Mouse (Mus musculus) lung, postnatal 4 days (tissue): ENCODE data around the gene Slc44a4.

Source experiments
- DNase-seq, 2 experiments: peaks; one replicate each; pipeline ENCODE4 v3.0.0; 2021

Slc44a4 gene

GRCm38 (mm10) chr17:34913930-34914665 lies at the start of gene Slc44a4:
Gene Slc44a4 (plus strand): TSS chr17:34914466.
- no peak for DNase-seq

- DNase-seq, result no peak
Observed at GRCm38 (mm10) chr17:34865981-34866380, 48.3 kb upstream of the Slc44a4 start.

- no peak for DNase-seq
Observed at GRCm38 (mm10) chr17:34874321-34874720, 39.9 kb upstream of the Slc44a4 start.

- DNase-seq, result no peak
Observed at GRCm38 (mm10) chr17:34879336-34879879, 34.9 kb upstream of the Slc44a4 start, which contains the start of gene Zbtb12. Gene Zbtb12 (plus strand): TSS chr17:34879483.

GRCm38 (mm10) chr17:34881166-34881565 lies 33.1 kb upstream of the Slc44a4 start:
- no peak for DNase-seq

- no peak for DNase-seq
Observed at GRCm38 (mm10) chr17:34881683-34882310, 32.5 kb upstream of the Slc44a4 start, which contains the start of gene Gm20547. Gene Gm20547 (minus strand): TSS chr17:34882042.

GRCm38 (mm10) chr17:34883332-34883731 lies 30.9 kb upstream of the Slc44a4 start:
- DNase-seq, result no peak

- no peak for DNase-seq
Observed at GRCm38 (mm10) chr17:34884704-34885103, 29.6 kb upstream of the Slc44a4 start.

GRCm38 (mm10) chr17:34885615-34886014 lies 28.7 kb upstream of the Slc44a4 start:
- DNase-seq, result no peak

GRCm38 (mm10) chr17:34887942-34888341 lies 26.3 kb upstream of the Slc44a4 start:
- no peak for DNase-seq

- DNase-seq, result no peak
Observed at GRCm38 (mm10) chr17:34890074-34890743, 24.1 kb upstream of the Slc44a4 start.

GRCm38 (mm10) chr17:34891377-34891776 lies 22.9 kb upstream of the Slc44a4 start:
- no peak for DNase-seq

- DNase-seq, result no peak
Observed at GRCm38 (mm10) chr17:34893072-34893824, 21.0 kb upstream of the Slc44a4 start.

GRCm38 (mm10) chr17:34894074-34894597 lies 20.1 kb upstream of the Slc44a4 start:
- peak; percentile 95 to 97 for DNase-seq

- DNase-seq, result peak; percentile 53 to 64
Observed at GRCm38 (mm10) chr17:34894801-34895530, 19.3 kb upstream of the Slc44a4 start.

GRCm38 (mm10) chr17:34895724-34896123 lies 18.5 kb upstream of the Slc44a4 start:
- peak in 1 of 2 experiments; percentile 29 for DNase-seq

- DNase-seq, result peak in 1 of 2 experiments; percentile 35
Observed at GRCm38 (mm10) chr17:34896366-34896765, 17.9 kb upstream of the Slc44a4 start.

- DNase-seq, result peak; percentile 44 to 64
Observed at GRCm38 (mm10) chr17:34897373-34898159, 16.7 kb upstream of the Slc44a4 start.

- DNase-seq, result peak; percentile 87 to 90
Observed at GRCm38 (mm10) chr17:34898160-34898586, 16.1 kb upstream of the Slc44a4 start, which contains the start of the genes C2 and Ehmt2. Gene C2 (minus strand): TSS chr17:34898265. Gene Ehmt2 (plus strand): TSS chr17:34898469.

- DNase-seq, result no peak
Observed at GRCm38 (mm10) chr17:34898706-34899052, 15.6 kb upstream of the Slc44a4 start.
